Mouse (Mus musculus) kidney, embryonic 16.5 days (tissue): ENCODE results near the gene Arhgap40. TPM values are rescaled to one million over a fixed set of nuclear protein-coding genes. Genes with fewer than 3 reads are reported as not detected.

Experiments
- ATAC-seq: fragments of 200-750 bp; cut with Nextera tagmentation; 2 replicates; pipeline ENCODE4 v1.8.0; 2017; ENCODE audit warnings: moderate TSS enrichment; ENCODE audit not compliant: low FRiP score, low TSS enrichment
- H3K27ac ChIP-seq: fragments of 300-500 bp; sonication (generic); 2 replicates; pipeline ENCODE4 v1.5.1; 2014; ENCODE audit warnings: low read length
- H3K27me3 ChIP-seq: fragments of 300-500 bp; sonication (generic); 2 replicates; pipeline ENCODE4 v1.6.1; 2014; ENCODE audit warnings: low read length, control low read depth, mixed read lengths; ENCODE audit not compliant: insufficient read depth
- H3K36me3 ChIP-seq: fragments of 300-500 bp; sonication (generic); 2 replicates; pipeline ENCODE4 v1.6.1; 2014; ENCODE audit warnings: low read length, control low read depth, mixed read lengths; ENCODE audit not compliant: insufficient read depth
- H3K4me1 ChIP-seq: fragments of 300-500 bp; sonication (generic); 2 replicates; pipeline ENCODE4 v1.6.1; 2014; ENCODE audit warnings: low read length, control low read depth, mixed read lengths; ENCODE audit not compliant: insufficient read depth
- H3K4me2 ChIP-seq: fragments of 300-500 bp; sonication (generic); replicated peaks from 2 replicates; pipeline ENCODE4 v1.6.1; 2014; ENCODE audit warnings: low read depth, low read length
- H3K4me3 ChIP-seq: fragments of 300-500 bp; sonication (generic); 2 replicates; pipeline ENCODE4 v1.5.1; 2014; ENCODE audit warnings: mild to moderate bottlenecking, low read length
- H3K9ac ChIP-seq: fragments of 300-500 bp; sonication (generic); replicated peaks from 2 replicates; pipeline ENCODE4 v1.6.1; 2014; ENCODE audit warnings: low read length
- H3K9me3 ChIP-seq: fragments of 300-500 bp; sonication (generic); 2 replicates; pipeline ENCODE4 v1.6.1; 2016; ENCODE audit warnings: low read length, control low read depth
- WGBS: fragments of 180-500 bp; shearing (Covaris S2); extraction: QIAGEN DNeasy Blood & Tissue Kit; methylation state at CpG from one replicate; pipeline ENCODE4 v1.1.7; 2014; 5-methylcytosine and 5-hydroxymethylcytosine counted together
- polyA plus RNA-seq: library from polyadenylated mRNA; unstranded; fragments of >200 nt; fragmentation: Nextera tagmentation; extraction: Ambion mirVana; gene quantifications from 2 replicates; pipeline ENCODE4 v1.2.1, GENCODE M21; 2015

Gene Arhgap40
- polyA plus RNA-seq, 1 experiment from 2014 or later: 0.25 TPM

DNA sequence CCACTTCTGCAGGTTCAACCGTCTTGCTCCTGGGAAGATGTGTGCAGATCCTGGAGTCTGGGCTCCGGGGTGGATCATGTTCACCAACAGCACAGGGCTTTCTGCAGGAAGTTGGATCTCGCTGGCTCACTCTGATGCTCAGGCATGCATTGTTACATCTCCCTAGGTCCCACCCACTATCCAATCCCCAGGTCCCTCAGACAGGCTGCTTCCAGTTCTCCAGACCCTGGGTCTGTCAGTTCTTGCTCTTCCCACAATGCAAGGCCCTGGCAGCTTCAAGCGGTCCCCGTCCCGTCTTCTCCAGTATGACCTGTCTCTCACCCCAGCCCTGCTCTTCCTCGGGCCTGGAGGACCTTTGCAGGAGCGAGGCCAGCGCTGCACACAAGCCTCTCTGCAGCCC is 48.2 kb downstream of the Arhgap40 start:
- Histone ChIP-seq H3K4me2 (no peak overlapping the region), H3K36me3 (no peaks in the 10 kb centered on the region), H3K9ac (no peak overlapping the region), H3K4me3 (no peak overlapping the region), H3K27ac (no peak overlapping the region), H3K4me1 (peaks cover 4% of the 10 kb centered on the region), H3K27me3 (peaks cover 7% of the 10 kb centered on the region; the same call in 1 of the 2 replicates), H3K9me3 (no peaks in the 10 kb centered on the region)
- WGBS: 19% methylated on average over 9 of the region's 9 CpGs
- ATAC-seq: 0 out of 2 replicates have a peak, but pooled peaks have one; percentile 14

DNA sequence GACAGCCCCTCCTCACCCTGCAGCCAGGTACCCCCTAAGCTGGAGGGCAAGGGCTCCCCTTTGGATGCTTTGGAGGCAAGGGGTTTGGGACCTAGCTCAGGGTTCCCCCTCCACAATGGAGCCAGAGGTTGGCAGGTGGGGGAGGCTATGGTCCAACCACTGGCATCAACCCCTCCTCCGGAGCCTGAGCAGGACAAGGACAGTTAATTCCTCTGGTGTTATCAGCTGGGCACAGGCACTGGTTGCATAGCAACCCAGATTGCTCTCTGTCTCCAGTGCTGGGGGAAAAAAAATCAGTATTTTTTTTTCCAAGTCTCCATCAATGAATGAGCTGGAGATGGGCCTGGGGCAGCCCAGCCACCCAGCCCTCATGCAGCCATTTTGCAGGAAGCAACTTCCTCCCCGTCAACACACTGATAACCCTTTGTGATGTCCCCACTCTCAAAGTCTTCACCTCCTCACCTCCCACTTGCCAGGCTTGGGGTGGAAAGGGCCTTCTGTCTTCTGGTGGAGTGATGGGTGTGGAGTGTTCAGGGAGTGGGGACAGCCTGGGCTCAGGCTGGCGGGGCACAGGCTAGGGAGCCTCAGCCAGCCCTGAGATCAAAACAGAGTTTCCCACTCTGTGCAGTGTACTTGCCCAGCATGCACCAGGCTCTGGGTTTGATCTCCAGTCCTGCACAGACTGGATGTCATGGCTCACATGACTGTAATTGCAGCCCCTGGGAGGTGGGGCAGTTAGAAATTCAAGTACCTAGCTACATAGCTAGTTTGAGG is 49.0 kb downstream of the Arhgap40 start:
- no peak for ATAC-seq
- H3K4me2 ChIP-seq: no peak overlapping the region
- no peaks in the 10 kb centered on the region for H3K9me3 ChIP-seq
- no peak overlapping the region for H3K9ac ChIP-seq
- no peaks in the 10 kb centered on the region for H3K4me1 ChIP-seq
- H3K27ac ChIP-seq: no peak overlapping the region
- no peaks in the 10 kb centered on the region for H3K36me3 ChIP-seq
- H3K27me3 ChIP-seq: peaks cover 4% of the 10 kb centered on the region; the same call in 1 of the 2 replicates
- 37% methylated on average over 3 of the region's 3 CpGs for WGBS
- H3K4me3 ChIP-seq: no peak overlapping the region

GRCm38 (mm10) chr2:158570421-158571081 is 58.0 kb downstream of the Arhgap40 start:
- ATAC-seq: peak; percentile 81; the same call in 1 of the 2 replicates

GRCm38 (mm10) chr2:158579979-158580378 is 67.4 kb downstream of the Arhgap40 start:
- no peak overlapping the region for H3K9ac ChIP-seq
- H3K36me3 ChIP-seq: no peaks in the 10 kb centered on the region
- H3K9me3 ChIP-seq: no peaks in the 10 kb centered on the region
- no peaks in the 10 kb centered on the region for H3K27me3 ChIP-seq
- H3K4me1 ChIP-seq: no peaks in the 10 kb centered on the region
- H3K4me2 ChIP-seq: no peak overlapping the region
- H3K27ac ChIP-seq: no peak overlapping the region
- no peak overlapping the region for H3K4me3 ChIP-seq
- ATAC-seq: no peak
- 28% methylated on average over 4 of the region's 4 CpGs for WGBS

More at GRCm38 (mm10) chr2:158570421-158571081, 58.0 kb downstream of the Arhgap40 start:
- WGBS: 15% methylated on average over 13 of the region's 13 CpGs
- no peak overlapping the region for H3K4me3 ChIP-seq
- H3K4me1 ChIP-seq: no peaks in the 10 kb centered on the region
- peaks cover 12% of the 10 kb centered on the region for H3K27me3 ChIP-seq
- no peaks in the 10 kb centered on the region for H3K9me3 ChIP-seq
- no peaks in the 10 kb centered on the region for H3K36me3 ChIP-seq
- no peak overlapping the region for H3K4me2 ChIP-seq
- H3K27ac ChIP-seq: no peak overlapping the region
- no peak overlapping the region for H3K9ac ChIP-seq

DNA sequence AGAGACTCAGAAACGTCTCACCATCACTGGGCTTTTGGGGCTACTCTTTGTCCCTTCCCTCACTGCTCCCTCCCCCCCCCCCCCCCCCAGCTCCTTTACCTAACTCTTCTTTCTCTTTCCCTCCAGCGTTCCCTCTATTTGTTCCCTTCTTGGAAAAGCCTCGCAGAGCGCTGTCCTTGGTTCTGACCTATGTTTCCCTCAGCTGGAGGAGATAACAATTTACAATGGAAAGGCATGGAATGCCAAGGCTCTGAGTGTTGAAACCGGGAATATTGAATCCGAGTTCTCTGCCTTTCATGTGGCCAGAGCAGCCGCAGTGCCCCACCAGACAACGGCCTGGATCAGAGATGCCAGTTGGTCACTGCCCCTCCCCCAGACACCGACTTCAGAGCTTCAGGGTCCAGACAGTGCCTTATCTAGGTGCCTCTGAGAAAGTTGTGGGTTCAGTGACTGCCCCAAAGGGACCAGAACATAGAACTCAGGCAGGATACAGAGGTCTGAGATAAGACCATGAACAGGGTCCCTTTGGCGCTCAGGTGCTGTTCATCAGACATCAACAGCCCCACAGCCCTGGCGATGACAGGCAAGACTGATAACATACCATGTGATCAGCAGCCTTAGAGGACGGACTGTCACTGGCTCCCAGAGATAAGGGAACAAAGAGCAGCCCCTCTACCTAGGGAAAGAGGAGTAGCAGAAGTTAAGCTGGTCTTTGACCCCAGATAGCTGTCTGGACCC is 72.2 kb downstream of the Arhgap40 start:
- Histone ChIP-seq H3K27ac (no peak overlapping the region), H3K36me3 (no peaks in the 10 kb centered on the region), H3K27me3 (0 out of 2 replicates have a peak, but pooled peaks cover 4% of the 10 kb centered on the region), H3K4me2 (no peak overlapping the region), H3K9me3 (no peaks in the 10 kb centered on the region), H3K9ac (no peak overlapping the region), H3K4me3 (no peak overlapping the region), H3K4me1 (no peaks in the 10 kb centered on the region)
- ATAC-seq: no peak
- WGBS: 9% methylated on average over 12 of the region's 12 CpGs

- H3K36me3 ChIP-seq: no peaks in the 10 kb centered on the region
- H3K27ac ChIP-seq: no peak overlapping the region
- no peak overlapping the region for H3K9ac ChIP-seq
- 37% methylated on average over 8 of the region's 8 CpGs for WGBS
- no peak for ATAC-seq
- H3K4me3 ChIP-seq: no peak overlapping the region
- H3K27me3 ChIP-seq: peaks cover 10% of the 10 kb centered on the region; the same call in 1 of the 2 replicates
- no peaks in the 10 kb centered on the region for H3K4me1 ChIP-seq
- H3K9me3 ChIP-seq: no peaks in the 10 kb centered on the region
- H3K4me2 ChIP-seq: no peak overlapping the region
Observed at GRCm38 (mm10) chr2:158588524-158589271, 76.1 kb downstream of the Arhgap40 start.

GRCm38 (mm10) chr2:158590495-158590894 is 77.9 kb downstream of the Arhgap40 start:
- H3K9me3 ChIP-seq: no peaks in the 10 kb centered on the region
- H3K4me1 ChIP-seq: peaks cover 3% of the 10 kb centered on the region
- no peak for ATAC-seq
- WGBS: 57% methylated on average over 3 of the region's 3 CpGs
- no peak overlapping the region for H3K9ac ChIP-seq
- H3K4me2 ChIP-seq: no peak overlapping the region
- peaks cover 13% of the 10 kb centered on the region; the same call in 1 of the 2 replicates for H3K27me3 ChIP-seq
- H3K4me3 ChIP-seq: no peak overlapping the region
- H3K27ac ChIP-seq: no peak overlapping the region
- H3K36me3 ChIP-seq: no peaks in the 10 kb centered on the region

DNA sequence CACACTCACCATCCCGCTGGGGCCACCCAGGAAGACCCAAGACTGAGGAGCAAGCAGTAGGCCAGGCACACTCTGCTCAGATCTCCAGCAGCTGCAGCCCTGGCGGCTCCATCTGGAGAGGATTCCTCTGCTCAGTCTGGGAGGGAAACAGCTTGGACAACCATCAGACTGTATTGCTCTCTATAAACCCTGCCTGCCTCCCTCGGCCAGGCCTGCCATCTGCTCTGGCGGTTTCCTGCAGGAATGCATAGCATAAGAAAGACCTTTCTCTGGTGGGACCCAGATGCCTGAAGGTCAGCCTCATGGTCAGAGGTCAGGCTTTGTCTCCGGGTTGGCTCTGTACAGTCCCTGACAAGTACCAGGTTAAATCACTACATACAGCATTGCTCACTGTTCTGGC is 78.7 kb downstream of the Arhgap40 start:
- ATAC-seq: no peak
- WGBS: 28% methylated on average over 5 of the region's 5 CpGs
- no peak overlapping the region for H3K9ac ChIP-seq

DNA sequence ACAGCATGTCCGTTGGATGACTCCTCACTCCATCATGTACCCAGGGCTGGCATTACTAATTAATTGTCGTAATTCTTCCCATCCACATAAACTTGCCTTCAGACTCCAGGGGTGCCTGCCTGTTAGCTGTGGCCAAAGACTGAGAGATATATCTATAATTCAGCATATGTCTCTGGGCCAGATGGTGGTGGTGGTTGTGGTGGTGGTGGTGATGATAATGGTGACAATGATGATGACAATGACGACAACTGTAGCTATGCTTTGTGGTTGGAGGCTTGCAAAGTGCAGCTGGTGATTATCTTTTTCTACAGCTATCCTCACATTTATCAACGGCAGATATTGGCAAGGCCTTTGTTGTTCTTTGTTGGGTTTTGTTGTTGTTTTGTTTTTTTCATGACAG is 80.8 kb downstream of the Arhgap40 start:
- Histone ChIP-seq H3K4me3 (no peak overlapping the region), H3K27me3 (peaks cover 27% of the 10 kb centered on the region), H3K4me1 (peaks cover 8% of the 10 kb centered on the region), H3K9me3 (no peaks in the 10 kb centered on the region), H3K27ac (no peak overlapping the region), H3K4me2 (no peak overlapping the region), H3K9ac (no peak overlapping the region), H3K36me3 (no peaks in the 10 kb centered on the region)
- ATAC-seq: no peak
- 66% methylated on average over 4 of the region's 4 CpGs for WGBS

More for the DNA sequence above, 78.7 kb downstream of the Arhgap40 start:
- Histone ChIP-seq H3K36me3 (no peaks in the 10 kb centered on the region), H3K27me3 (peaks cover 18% of the 10 kb centered on the region), H3K9me3 (no peaks in the 10 kb centered on the region), H3K4me3 (no peak overlapping the region), H3K27ac (no peak overlapping the region), H3K4me2 (no peak overlapping the region), H3K4me1 (peaks cover 8% of the 10 kb centered on the region)
